Mouse (Mus musculus) heart, postnatal 0 days (tissue): ENCODE data around the gene Pfpl.

Experiments used
- CTCF ChIP-seq: IDR thresholded peaks from 2 replicates; pipeline ENCODE4 v1.5.1; 2016; ENCODE audit warnings: antibody characterized with exemption, control low read depth, low read depth
- EP300 ChIP-seq: IDR thresholded peaks from 2 replicates; pipeline ENCODE4 v1.6.1; 2016; ENCODE audit warnings: antibody characterized with exemption, low read depth

GRCm38 (mm10) chr19:12464127-12464526, 36.4 kb downstream of the Pfpl start:
- TF ChIP-seq CTCF (no peak), EP300 (no peak)
